Mouse (Mus musculus) R1 (cell line): ENCODE measurements around the gene Olfr828.

ENCODE experiments used
- DNase-seq: peaks from one replicate; pipeline ENCODE4 v3.0.0-alpha.2; 2018; ENCODE audit warnings: low read depth, low spot score

Olfr828 gene

GRCm38 (mm10) chr9:18819426-18819825, at the start of gene Olfr828:
TSS of gene Olfr828 (minus strand) at chr9:18819526.
- no peak for DNase-seq

DNA sequence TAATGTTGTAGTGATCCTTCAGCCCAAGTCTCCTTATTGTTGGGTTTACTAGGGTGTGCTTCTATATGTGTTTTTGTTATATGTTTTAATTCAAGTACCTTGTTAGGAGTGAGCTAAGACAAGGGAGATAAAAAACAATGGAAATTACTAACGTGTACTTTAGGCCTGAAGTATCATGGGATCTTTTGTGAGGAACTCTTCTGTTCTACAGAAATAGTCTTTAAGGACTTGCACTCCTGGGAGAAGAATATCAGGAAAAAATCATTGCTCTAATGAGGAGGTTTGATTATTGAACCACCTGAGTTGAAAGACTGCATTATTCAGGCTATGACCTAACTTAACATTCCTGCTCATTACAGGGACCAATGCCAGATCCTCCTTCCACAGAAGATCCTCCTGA, 35.3 kb upstream of the Olfr828 start, which contains the start of gene Olfr829:
TSS of gene Olfr829 (plus strand) at position 301 of the 400 bp plus-strand sequence.
- no peak for DNase-seq

DNA sequence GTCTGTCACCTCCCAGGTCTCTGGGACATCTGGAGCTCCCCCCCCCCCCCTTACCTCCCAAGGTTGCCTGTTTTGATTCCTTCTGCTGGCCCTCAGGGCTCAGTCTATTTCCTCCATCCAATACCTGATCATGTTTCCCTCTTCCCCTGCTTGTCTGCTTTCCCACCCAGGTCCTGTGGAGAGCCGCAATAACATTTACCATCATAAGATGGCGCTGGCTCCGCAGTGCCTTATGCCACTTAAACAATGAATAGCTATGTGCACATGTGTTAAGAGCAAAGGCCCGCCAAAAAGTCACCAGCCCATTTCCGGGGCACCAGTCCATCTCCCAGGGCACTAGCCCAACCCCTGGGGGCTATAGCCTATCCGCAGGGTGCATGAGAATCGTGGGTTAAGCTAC, 34.0 kb downstream of the Olfr828 start:
- peak; percentile 62 for DNase-seq

DNA sequence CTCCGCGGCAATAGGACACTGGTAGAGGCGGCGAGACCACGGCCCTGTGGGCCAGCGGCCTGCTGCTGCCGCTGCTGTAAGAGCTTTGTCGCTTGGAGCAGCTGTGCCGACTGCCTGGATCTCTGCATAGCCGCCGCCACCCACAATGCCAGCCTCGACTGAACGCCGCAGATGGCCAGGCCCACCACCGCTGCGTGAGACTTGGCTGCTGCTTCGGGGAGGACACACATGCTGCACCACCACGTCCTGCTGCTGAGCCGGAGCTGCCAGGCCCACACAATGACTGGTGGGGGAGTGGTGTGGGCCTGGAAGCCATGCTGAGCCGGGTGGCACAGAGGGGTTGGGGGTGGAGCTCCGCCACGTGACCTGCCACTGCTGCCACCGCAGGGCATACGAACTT, 39.9 kb downstream of the Olfr828 start:
- DNase-seq: peak; percentile 35

DNA sequence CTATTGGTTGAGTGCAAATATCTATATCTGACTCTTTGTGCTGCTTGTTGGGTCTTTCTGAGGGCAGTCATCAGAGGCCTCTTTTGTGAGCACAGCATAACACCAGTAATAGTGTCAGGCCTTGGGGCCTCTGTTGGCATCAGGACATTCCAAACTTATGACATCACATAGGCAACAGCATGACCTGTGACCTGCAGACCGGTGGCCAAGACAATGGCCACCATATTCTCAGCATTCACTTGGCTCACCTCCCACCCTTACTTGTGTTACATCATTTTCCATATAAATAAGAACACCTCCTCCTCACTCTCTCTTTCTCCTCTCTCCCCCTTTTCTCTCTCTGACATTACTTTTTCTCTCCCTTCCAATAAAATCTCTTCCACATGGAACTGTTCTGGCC, 40.3 kb downstream of the Olfr828 start:
- DNase-seq: peak; percentile 65
